ENCODE assay signal across 25 mouse cellular contexts in the genomic region with DNA sequence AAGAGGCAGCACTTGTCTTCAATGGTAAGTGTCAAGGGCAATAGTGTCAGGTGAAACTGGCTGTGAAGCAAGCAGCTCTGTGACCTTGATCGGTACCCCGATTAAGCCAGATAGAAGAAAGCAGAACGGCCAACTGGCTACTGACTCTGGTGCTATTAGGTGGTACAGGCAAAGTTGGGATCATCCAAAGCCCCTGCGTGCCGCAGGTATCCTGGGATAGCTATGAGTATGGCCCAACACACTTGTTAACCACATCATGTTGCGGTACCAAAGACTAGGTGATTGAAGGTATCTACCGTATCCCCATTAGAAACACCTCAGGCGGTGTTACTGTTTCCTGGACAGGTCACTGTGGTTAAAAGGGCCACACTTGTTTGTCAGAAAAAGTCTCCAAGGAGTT. TPM values are rescaled to one million over a fixed set of nuclear protein-coding genes. Genes with fewer than 3 reads are reported as not detected.
"Had no signal": no experiment of that assay in that cellular context is flagged by ENCODE, and none has a peak within 500 bp of the region (broad histone marks: within the 10 kb centered on the region; RNA-seq: fewer than 3 reads in every experiment).

No protein-coding gene starts in this region.

- H3K9ac ChIP-seq: heart, embryonic 12.5 days; hindbrain, embryonic 12.5 days; hindbrain, embryonic 14.5 days; limb, embryonic 13.5 days; limb, embryonic 15.5 days; liver, embryonic 12.5 days; liver, embryonic 14.5 days had no signal

- H3K4me3 ChIP-seq: gastrocnemius, adult 2 months; heart, embryonic 12.5 days; hindbrain, embryonic 10.5 days; hindbrain, embryonic 12.5 days; layer of hippocampus, adult 2 months; left cerebral cortex, adult 2 months; limb, embryonic 13.5 days; limb, embryonic 15.5 days; liver, embryonic 12.5 days had no signal

- ATAC-seq: hindbrain, embryonic 16.5 days; inflammation-experienced regulatory T-cells, adult 6 months; intestine, embryonic 16.5 days; liver, embryonic 12.5 days had no signal

- DNase-seq: gastrocnemius, adult 2 months; gastrocnemius, postnatal 10 days; gastrocnemius, postnatal 25 days; heart, postnatal 10 days; heart, postnatal 4 days; kidney, adult 18-20 months; kidney, adult 8-10 months; kidney, postnatal 10 days; kidney, postnatal 25 days; kidney, postnatal 4 days; left cerebral cortex, postnatal 4 days had no signal

- H3K9me3 ChIP-seq: heart, embryonic 12.5 days; hindbrain, embryonic 10.5 days; hindbrain, embryonic 12.5 days; limb, embryonic 13.5 days; limb, embryonic 15.5 days; liver, embryonic 12.5 days had no signal

- H3K27ac ChIP-seq: gastrocnemius, adult 2 months; hindbrain, embryonic 10.5 days; hindbrain, embryonic 12.5 days; hindbrain, embryonic 14.5 days; layer of hippocampus, adult 2 months; left cerebral cortex, adult 2 months; limb, embryonic 13.5 days; limb, embryonic 15.5 days; liver, embryonic 12.5 days; liver, embryonic 14.5 days had no signal

- H3K27me3 ChIP-seq: heart, embryonic 12.5 days; hindbrain, embryonic 12.5 days; limb, embryonic 13.5 days; limb, embryonic 15.5 days; liver, embryonic 12.5 days had no signal

- H3K4me1 ChIP-seq: heart, embryonic 12.5 days; hindbrain, embryonic 10.5 days; hindbrain, embryonic 12.5 days; limb, embryonic 13.5 days; limb, embryonic 15.5 days; liver, embryonic 12.5 days had no signal

- H3K4me2 ChIP-seq: heart, embryonic 12.5 days; hindbrain, embryonic 12.5 days; hindbrain, embryonic 14.5 days; limb, embryonic 13.5 days; limb, embryonic 15.5 days; liver, embryonic 12.5 days had no signal

RNA-seq across cellular contexts. Expression of a gene that starts 41.1 kb away (rescaled TPM):
- total RNA-seq: granulocyte monocyte progenitor cell, adult 5-6 weeks had no signal
- polyA plus RNA-seq: liver, embryonic 14.5 days had no signal
